Mouse (Mus musculus) layer of hippocampus, postnatal 25 days (tissue): ENCODE measurements around the gene Cxcr4. TPM values are rescaled to one million over a fixed set of nuclear protein-coding genes. Genes with fewer than 3 reads are reported as not detected.
"Not testable (repeated sequence)": the region's sequence is repeated elsewhere in the genome, so short reads cannot be mapped to it uniquely, and the experiment has no call there.

Experiments
- DNase-seq, 2 experiments: peaks; one replicate each; pipeline ENCODE4 v3.0.0; 2022; ENCODE audit warnings: mixed read lengths in 2 of 2, low spot score in 1 of 2; ENCODE audit errors: extremely low spot score in 1 of 2
- total RNA-seq, 2 experiments: library from RNA; stranded (reverse); gene quantifications; 2 replicates each; pipeline ENCODE4 v1.2.3; 2021

Gene Cxcr4
- total RNA-seq, 2 experiments from 2014 or later = 7.7 to 8.9 TPM

DNA sequence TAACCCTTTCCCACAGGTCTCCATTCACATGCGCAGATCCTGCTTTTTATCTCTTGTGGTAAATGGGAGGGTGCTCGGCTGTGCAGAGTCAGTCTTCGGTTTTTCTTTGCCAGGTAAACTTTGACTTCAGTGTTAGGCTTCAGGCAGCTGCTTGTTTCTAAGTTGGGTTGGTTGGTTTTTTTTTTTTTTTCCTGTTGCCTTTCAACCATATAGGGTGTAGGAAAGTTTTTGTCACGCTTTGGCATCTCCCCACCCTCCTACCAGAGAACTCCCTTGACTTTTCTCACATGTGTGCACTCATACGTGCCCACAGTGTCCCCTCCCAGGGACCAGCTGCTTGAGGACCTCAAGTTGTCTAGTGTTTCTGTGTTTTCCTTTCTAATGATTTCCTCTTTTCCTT, 9.2 kb upstream of the Cxcr4 start:
- no peak for DNase-seq

- no peak for DNase-seq
Observed at GRCm38 (mm10) chr1:128600549-128600948, 8.5 kb upstream of the Cxcr4 start.

GRCm38 (mm10) chr1:128597209-128597782, 5.2 kb upstream of the Cxcr4 start:
- no peak for DNase-seq

- DNase-seq = no peak
Observed at GRCm38 (mm10) chr1:128595528-128595927, 3.4 kb upstream of the Cxcr4 start.

- no peak for DNase-seq
Observed at GRCm38 (mm10) chr1:128595105-128595420, 3.0 kb upstream of the Cxcr4 start.

- DNase-seq = no peak
Observed at GRCm38 (mm10) chr1:128594353-128595104, 2.4 kb upstream of the Cxcr4 start.

- DNase-seq = peak; percentile 42 to 47
Observed at GRCm38 (mm10) chr1:128592961-128593501, 938 bp upstream of the Cxcr4 start.

GRCm38 (mm10) chr1:128591721-128592210, 327 bp downstream of the Cxcr4 start:
- no peak for DNase-seq

DNA sequence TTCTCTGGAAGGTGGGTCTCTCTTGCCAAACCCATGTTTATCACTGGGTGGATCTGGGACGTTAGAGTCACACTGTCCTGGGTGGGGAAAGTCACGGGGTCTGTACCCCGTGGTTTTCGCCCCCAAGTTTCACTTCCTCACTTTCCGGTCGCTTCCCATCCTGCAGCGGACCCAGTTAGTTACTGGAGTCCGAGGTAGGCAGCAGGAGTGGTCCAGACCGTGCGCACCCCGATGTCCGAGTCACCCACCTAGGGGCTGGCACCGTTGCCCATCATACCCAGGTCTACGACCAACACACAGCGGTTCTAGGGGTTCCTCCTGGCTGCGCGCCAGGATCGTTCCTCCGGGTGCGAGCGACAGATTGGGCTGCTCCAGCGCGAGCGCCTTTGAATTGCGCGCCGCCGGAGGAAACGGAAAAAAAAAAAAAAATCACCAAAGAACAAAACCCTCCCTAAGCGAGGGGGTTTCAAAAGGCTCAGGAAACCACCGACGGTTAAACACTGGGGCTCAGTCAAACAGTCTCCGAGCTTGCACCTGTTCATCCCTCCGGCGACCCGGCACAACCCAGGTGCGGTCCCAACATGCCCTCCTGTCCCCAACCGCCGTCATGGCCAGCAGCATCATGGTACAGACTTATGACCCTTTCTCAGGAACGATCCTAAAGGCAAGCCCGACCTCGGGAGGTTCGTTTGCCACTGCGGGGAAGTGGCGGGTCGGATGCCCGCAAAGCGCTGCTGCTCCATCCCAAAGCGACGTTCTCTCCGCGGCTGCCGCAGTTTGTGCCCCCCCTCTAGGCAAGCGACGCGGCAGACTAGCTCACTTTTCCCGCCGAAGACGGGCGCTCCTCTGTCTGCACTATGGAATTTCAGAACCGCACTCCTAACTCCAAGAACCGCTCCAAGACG, 1.0 kb downstream of the Cxcr4 start:
- peak; percentile 23 to 36 for DNase-seq

- DNase-seq = no peak
Observed at GRCm38 (mm10) chr1:128590011-128590410, 2.1 kb downstream of the Cxcr4 start.

DNA sequence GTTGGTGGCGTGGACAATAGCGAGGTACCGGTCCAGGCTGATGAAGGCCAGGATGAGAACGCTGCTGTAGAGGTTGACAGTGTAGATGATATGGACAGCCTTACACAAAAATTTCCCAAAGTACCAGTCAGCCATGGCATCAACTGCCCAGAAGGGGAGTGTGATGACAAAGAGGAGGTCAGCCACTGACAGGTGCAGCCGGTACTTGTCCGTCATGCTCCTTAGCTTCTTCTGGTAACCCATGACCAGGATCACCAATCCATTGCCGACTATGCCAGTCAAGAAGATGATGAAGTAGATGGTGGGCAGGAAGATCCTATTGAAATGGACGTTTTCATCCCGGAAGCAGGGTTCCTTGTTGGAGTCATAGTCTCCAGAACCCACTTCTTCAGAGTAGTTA, 2.6 kb downstream of the Cxcr4 start:
- no peak for DNase-seq

DNA sequence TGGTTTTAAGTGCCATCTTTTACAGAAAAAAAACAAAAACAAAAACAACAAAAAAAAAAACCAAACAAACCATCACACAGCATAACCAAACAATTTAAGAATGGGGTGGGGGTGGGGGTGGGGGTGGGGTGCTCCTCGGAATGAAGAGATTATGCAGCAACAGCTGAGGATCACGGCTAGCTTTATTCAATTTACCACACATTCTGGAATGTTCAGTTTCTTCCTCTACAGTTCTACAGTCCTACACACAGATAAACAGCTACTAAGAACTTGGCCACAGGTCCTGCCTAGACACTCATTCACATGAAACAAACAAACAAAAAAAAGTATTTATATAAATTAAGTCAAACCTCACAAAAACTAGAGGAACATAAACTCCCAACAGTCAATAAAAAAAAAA, 3.8 kb downstream of the Cxcr4 start:
- no peak for DNase-seq

- DNase-seq = no peak
Observed at GRCm38 (mm10) chr1:128586928-128587780, 4.9 kb downstream of the Cxcr4 start.

DNA sequence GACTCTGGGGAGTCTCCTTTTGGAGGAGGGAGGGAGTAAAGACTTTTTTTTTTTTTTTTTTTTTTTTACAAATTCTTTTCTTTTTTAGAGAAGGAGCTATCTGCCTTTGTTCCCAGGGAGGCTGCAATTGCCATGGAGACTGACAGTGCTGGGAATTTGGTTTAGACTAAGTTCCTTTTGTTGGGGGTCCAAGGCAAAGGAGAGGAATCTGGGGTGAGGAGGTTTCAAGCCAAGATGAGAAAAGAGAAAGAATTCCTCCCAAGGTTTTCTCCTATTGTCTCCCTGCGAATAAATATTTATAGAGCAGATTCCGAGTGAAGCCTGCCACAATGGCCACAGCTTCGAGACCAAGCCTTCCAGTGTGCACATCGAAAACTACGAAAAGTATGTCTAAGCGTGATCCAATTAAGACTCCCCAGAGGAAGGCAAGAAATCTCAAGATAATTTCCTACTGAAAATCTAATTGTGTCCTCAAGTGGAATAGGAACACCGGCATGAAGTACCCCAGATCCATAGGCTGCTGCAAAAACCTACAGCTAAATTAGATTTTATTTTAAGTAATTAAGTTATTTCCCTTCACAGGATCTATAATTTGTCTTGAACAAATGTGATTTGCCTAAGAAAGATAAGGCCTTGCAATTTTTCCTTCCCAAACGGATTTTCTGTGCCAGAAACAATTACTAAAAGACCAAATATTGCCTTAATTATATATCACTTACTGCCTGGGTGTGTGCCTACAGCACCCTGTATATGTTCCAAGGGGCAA, 5.7 kb downstream of the Cxcr4 start:
- no peak for DNase-seq

- DNase-seq = no peak
Observed at GRCm38 (mm10) chr1:128585396-128586161, 6.5 kb downstream of the Cxcr4 start.

DNA sequence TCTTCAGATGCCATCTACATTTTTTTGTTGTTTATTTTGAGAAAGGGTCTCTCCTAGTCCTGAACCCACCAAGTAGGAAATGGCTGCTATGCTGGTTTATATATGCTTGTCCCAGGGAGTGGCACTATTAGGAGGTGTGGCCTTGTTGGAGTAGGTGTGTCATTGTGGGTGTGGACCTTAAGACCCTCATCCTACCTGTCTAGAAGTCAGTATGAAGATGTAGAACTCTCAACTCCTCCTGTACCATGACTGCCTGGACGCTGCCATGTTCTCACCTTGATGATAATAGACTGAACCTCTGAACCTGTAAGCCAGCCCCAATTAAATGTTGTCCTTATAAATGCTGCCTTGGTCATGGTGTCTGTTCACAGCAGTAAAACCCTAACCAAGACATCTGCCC, 7.4 kb downstream of the Cxcr4 start:
- not testable (repeated sequence) for DNase-seq

DNA sequence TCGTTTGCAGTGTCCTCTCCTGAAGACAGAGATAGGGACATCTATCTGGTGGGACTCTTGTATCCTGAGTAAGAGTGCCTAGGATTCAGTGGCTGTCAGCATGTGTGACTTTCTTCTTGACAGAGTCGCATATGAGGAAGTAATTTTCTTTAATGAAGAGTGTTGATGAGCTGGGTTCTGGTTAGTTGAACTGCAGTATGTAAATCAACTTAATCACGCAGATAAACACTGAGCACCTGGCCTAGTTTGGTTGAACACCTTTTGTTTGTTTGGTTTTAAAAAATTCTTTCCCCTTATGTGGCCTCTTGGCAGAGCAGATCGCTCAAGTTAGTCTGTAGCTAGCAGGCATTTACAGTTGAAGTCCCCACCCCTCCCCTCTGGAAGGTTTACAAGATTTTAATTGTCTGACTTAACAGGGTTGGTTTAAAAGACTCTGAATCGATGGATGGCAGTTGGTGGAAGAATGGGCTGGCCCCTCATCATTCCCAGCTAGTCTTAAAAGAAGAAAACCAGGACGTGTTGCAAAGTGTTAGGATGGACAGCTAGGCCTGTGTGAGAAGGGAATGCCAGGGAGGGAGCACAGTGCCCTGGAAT, 8.7 kb downstream of the Cxcr4 start:
- no peak for DNase-seq

DNA sequence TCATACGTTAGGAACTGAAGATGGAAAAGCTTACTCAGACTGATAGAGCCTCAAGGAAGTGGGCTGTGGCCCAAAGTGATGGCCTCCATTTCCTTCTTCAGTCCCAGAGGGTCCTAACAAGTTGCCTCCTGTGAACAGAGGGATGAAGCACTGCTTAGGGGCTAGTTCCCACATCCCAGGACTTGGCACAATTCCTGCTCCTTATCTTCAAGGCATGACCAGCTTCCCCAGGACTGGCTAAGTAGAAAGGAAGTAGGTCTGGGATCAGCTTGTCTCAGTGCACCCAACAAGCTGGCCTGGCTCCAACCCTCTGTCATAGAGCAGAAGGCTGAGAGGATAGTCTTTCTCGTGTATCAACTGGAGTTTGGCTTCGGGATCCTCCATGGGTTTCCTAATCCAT, 11.8 kb downstream of the Cxcr4 start:
- no peak for DNase-seq
